Mouse (Mus musculus) frontal cortex, postnatal 36 days (tissue): ENCODE measurements around the gene Sec24d.
"Not testable (repeated sequence)": the region's sequence is repeated elsewhere in the genome, so short reads cannot be mapped to it uniquely, and the experiment has no call there.

Experiments
- DNase-seq, 2 experiments: peaks; one replicate each; pipeline ENCODE4 v3.0.0; 2022; ENCODE audit warnings: low spot score in 2 of 2

Gene Sec24d

GRCm38 (mm10) chr3:123337853-123338252 is 70.6 kb downstream of the Sec24d start:
- no peak for DNase-seq

GRCm38 (mm10) chr3:123338666-123339195 is 71.5 kb downstream of the Sec24d start:
- no peak for DNase-seq

GRCm38 (mm10) chr3:123341049-123341448 is 73.8 kb downstream of the Sec24d start:
- DNase-seq = no peak

GRCm38 (mm10) chr3:123343690-123344089 is 76.4 kb downstream of the Sec24d start:
- no peak for DNase-seq

GRCm38 (mm10) chr3:123348080-123348802 is 81.0 kb downstream of the Sec24d start:
- DNase-seq = peak; percentile 13 to 51

- DNase-seq = no peak
Observed at GRCm38 (mm10) chr3:123350602-123351001, 83.3 kb downstream of the Sec24d start.

GRCm38 (mm10) chr3:123351519-123351918 is 84.3 kb downstream of the Sec24d start:
- no peak for DNase-seq

GRCm38 (mm10) chr3:123353183-123353582 is 85.9 kb downstream of the Sec24d start:
- peak in 1 of 2 experiments; percentile 45 for DNase-seq

- DNase-seq = no peak
Observed at GRCm38 (mm10) chr3:123353661-123354060, 86.4 kb downstream of the Sec24d start.

- no peak for DNase-seq
Observed at GRCm38 (mm10) chr3:123354388-123354787, 87.1 kb downstream of the Sec24d start.

GRCm38 (mm10) chr3:123356377-123356991 is 89.2 kb downstream of the Sec24d start:
- DNase-seq = no peak

- DNase-seq = not testable (repeated sequence)
Observed at GRCm38 (mm10) chr3:123366820-123367219, 99.6 kb downstream of the Sec24d start.

GRCm38 (mm10) chr3:123369161-123369560 is 101.9 kb downstream of the Sec24d start:
- DNase-seq = no peak

GRCm38 (mm10) chr3:123370927-123371326 is 103.7 kb downstream of the Sec24d start:
- DNase-seq = no peak

GRCm38 (mm10) chr3:123371766-123372535 is 104.7 kb downstream of the Sec24d start:
- peak; percentile 51 to 72 for DNase-seq

GRCm38 (mm10) chr3:123376562-123376961 is 109.3 kb downstream of the Sec24d start:
- DNase-seq = no peak

GRCm38 (mm10) chr3:123384435-123384834 is 117.2 kb downstream of the Sec24d start:
- no peak for DNase-seq

- DNase-seq = no peak
Observed at GRCm38 (mm10) chr3:123385118-123385485, 117.8 kb downstream of the Sec24d start.

- peak; percentile 96 to 97 for DNase-seq
Observed at GRCm38 (mm10) chr3:123385486-123386156, 118.4 kb downstream of the Sec24d start, which contains the start of gene Mettl14. Mettl14 (minus strand) TSS chr3:123386108.

GRCm38 (mm10) chr3:123386157-123386780 is 119.0 kb downstream of the Sec24d start:
- DNase-seq = not testable (repeated sequence)

- peak in 1 of 2 experiments; percentile 19 for DNase-seq
Observed at GRCm38 (mm10) chr3:123391180-123391579, 123.9 kb downstream of the Sec24d start.
